Mouse (Mus musculus): Measurements from ENCODE around the gene Twf1. TPM values are rescaled to one million over a fixed set of nuclear protein-coding genes. Genes with fewer than 3 reads are reported as not detected.
A peak's percentile ranks its signal among the peaks of the same experiment; 100 is the strongest.

Twf1 gene
- polyA plus RNA-seq, 1 experiment from 2014 or later: 115 TPM

DNA sequence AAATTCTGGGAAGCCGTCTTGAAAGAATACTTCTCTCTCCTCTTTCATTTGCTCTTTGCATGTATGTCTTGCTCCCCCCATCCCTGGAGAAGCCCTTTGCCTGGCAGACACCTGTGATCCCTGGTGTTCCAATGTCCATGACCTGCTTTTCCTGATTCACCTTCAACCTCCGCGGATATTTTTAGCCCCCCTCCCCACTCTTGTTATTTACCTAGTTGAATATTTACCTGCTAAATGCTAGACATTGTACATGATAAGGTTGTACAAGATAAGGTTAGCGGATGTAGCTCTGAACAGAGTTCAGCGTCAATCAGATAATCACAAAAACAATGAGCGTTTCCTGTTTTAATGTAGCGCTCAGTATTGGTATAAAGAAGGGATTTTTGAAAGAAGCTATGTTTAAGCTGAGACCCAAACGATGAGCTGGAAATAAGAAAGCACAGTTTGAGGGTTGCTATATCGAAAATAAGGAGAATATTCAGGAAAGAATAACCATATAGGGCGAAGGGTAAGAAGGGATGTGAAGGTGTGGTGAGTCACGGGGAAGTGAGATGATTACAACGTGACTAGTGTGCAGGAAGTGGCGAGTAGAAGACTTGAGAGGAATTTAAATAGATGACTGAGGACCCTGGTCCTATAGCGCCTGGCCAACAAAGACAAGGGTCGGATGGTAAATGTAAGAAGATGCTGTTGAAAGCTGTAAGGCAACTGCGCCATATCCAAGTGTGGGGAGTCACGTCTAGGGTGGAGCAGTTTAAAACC, 30.6 kb downstream of the Twf1 start:
- H3K9ac ChIP-seq (ENCODE audit: low read depth, low read length): no peak overlapping the region
- no peak for ATAC-seq (ENCODE audit: low FRiP score)
- H3K4me2 ChIP-seq (replicated peaks; ENCODE audit: low read depth, low read length): no peak overlapping the region
- H3K4me3 ChIP-seq (ENCODE audit: low read depth, low read length): no peak overlapping the region
- H3K36me3 ChIP-seq (ENCODE audit: control insufficient read depth, insufficient read depth, low read length): no peaks in the 10 kb centered on the region
- no peaks in the 10 kb centered on the region for H3K4me1 ChIP-seq (replicated peaks; ENCODE audit: control insufficient read depth, insufficient read depth, low read length)
- no peak overlapping the region for H3K27ac ChIP-seq (ENCODE audit: low read depth, low read length)
- no peaks in the 10 kb centered on the region for H3K27me3 ChIP-seq (ENCODE audit: control insufficient read depth, insufficient read depth, low read length)
- H3K9me3 ChIP-seq (ENCODE audit: control insufficient read depth, low read length): no peaks in the 10 kb centered on the region
- no peak for DNase-seq (ENCODE audit: low spot score)
- 84% methylated on average over 17 of the region's 17 CpGs for WGBS

DNA sequence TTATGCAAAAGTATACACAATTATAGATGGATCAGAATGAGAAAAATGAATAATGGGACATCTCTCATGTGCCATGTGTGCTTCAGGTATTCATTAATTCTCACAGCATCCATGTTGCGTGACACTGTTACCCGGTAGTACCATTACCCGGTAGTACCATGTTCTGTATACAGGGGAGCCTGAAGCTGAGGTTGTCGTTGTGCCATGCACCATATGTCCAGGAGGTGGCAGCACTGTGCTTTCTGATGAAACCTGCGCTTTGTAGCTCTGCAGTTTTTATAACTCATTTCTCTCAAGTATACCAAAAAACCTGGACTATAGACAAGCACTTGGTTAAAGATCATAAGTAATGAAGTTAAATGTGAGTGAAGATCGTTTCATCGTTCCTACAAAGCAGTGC, 32.2 kb downstream of the Twf1 start:
- Histone ChIP-seq H3K4me1 (replicated peaks; ENCODE audit: control insufficient read depth, insufficient read depth, low read length) (no peaks in the 10 kb centered on the region), H3K4me2 (replicated peaks; ENCODE audit: low read depth, low read length) (no peak overlapping the region), H3K4me3 (ENCODE audit: low read depth, low read length) (no peak overlapping the region), H3K27me3 (ENCODE audit: control insufficient read depth, insufficient read depth, low read length) (no peaks in the 10 kb centered on the region), H3K27ac (ENCODE audit: low read depth, low read length) (no peak overlapping the region), H3K9ac (ENCODE audit: low read depth, low read length) (no peak overlapping the region), H3K36me3 (ENCODE audit: control insufficient read depth, insufficient read depth, low read length) (no peaks in the 10 kb centered on the region), H3K9me3 (ENCODE audit: control insufficient read depth, low read length) (no peaks in the 10 kb centered on the region)
- 0 out of 2 replicates have a peak, but pooled peaks have one; percentile 43 for ATAC-seq (ENCODE audit: low FRiP score)
- peak; percentile 91 for DNase-seq (ENCODE audit: low spot score)
- WGBS: 25% methylated on average over 7 of the region's 7 CpGs

DNA sequence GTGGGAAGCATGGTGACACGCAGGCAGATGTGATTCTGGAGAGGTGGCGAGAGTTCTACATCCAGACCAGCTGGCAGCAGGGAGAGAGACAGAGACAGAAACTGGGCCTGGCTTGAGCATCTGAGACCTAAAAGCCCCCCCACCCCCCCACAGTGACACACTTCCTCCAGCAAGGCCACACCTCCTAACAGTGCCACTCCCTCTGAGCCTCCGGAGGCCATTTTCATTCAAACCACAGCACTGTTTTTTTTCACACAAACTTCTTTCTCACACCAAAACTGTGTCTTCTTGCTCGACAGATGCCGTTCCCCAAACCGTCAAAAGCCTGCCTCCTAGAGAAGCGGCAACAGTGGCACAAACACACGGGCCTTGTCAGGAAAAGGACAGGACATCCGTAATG, 36.2 kb downstream of the Twf1 start:
- Histone ChIP-seq H3K9me3 (ENCODE audit: control insufficient read depth, low read length) (no peaks in the 10 kb centered on the region), H3K4me3 (ENCODE audit: low read depth, low read length) (no peak overlapping the region), H3K4me1 (replicated peaks; ENCODE audit: control insufficient read depth, insufficient read depth, low read length) (no peaks in the 10 kb centered on the region), H3K4me2 (replicated peaks; ENCODE audit: low read depth, low read length) (no peak overlapping the region), H3K27me3 (ENCODE audit: control insufficient read depth, insufficient read depth, low read length) (no peaks in the 10 kb centered on the region), H3K9ac (ENCODE audit: low read depth, low read length) (no peak overlapping the region), H3K27ac (ENCODE audit: low read depth, low read length) (no peak overlapping the region), H3K36me3 (ENCODE audit: control insufficient read depth, insufficient read depth, low read length) (no peaks in the 10 kb centered on the region)
- 92% methylated on average over 9 of the region's 9 CpGs for WGBS
- no peak for ATAC-seq (ENCODE audit: low FRiP score)
- no peak for DNase-seq (ENCODE audit: low spot score)

DNA sequence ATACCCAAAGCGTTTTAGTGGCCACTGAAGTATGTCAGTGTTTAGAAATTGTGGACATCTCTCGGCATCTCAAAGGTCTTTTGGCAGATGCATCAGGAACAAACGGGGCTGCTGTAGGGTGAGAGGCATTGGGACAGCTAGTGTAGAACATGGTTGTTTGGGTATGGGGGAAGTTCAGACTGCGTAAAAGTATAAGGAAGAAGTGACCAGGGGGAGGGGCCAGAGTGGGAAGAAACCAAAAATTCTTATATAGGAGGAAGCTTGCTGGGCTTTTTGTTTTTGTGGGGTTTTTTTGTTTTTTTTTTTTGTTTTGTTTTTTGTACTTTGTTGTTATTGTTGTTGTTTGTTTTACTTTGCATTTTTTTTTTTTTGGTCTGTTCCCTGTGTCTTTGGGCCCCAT, 44.8 kb downstream of the Twf1 start:
- no peak overlapping the region for H3K4me3 ChIP-seq (ENCODE audit: low read depth, low read length)
- DNase-seq (ENCODE audit: low spot score): no peak
- no peak overlapping the region for H3K4me2 ChIP-seq (replicated peaks; ENCODE audit: low read depth, low read length)
- H3K36me3 ChIP-seq (ENCODE audit: control insufficient read depth, insufficient read depth, low read length): no peaks in the 10 kb centered on the region
- WGBS: 88% methylated on average over 4 of the region's 4 CpGs
- H3K9ac ChIP-seq (ENCODE audit: low read depth, low read length): no peak overlapping the region
- no peaks in the 10 kb centered on the region for H3K27me3 ChIP-seq (ENCODE audit: control insufficient read depth, insufficient read depth, low read length)
- H3K27ac ChIP-seq (ENCODE audit: low read depth, low read length): no peak overlapping the region
- 0 out of 2 replicates have a peak, but pooled peaks cover 2% of the 10 kb centered on the region for H3K4me1 ChIP-seq (replicated peaks; ENCODE audit: control insufficient read depth, insufficient read depth, low read length)
- no peak for ATAC-seq (ENCODE audit: low FRiP score)
- H3K9me3 ChIP-seq (ENCODE audit: control insufficient read depth, low read length): no peaks in the 10 kb centered on the region

DNA sequence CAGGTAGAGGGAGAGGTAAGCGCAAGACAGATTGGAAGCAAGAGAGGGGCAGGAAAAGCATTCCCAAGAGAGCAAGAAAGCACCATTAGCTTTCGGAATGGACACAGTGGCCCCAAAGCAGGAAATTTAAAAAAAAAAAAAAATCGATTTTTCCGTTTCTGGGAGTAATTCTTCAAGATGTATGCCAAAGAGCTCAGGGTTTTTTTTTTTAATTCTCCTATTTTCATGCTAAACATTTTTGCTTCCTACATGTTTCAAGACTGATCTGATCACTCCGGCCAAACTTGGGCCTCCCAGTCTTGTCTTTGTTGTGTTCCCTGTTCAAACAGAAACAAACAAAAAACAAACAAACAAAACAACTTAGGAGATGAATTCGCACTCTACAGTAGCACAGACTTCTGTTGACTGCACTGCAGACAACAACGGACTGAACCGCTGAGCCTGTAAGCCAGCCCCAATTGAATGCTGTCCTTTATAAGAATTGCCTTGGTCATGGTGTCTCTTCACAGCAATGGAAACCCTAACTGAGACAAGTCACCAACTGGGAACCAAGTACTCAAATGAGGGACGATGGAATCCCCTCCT, 45.5 kb downstream of the Twf1 start:
- Histone ChIP-seq H3K27ac (ENCODE audit: low read depth, low read length) (no peak overlapping the region), H3K4me1 (replicated peaks; ENCODE audit: control insufficient read depth, insufficient read depth, low read length) (0 out of 2 replicates have a peak, but pooled peaks cover 2% of the 10 kb centered on the region), H3K27me3 (ENCODE audit: control insufficient read depth, insufficient read depth, low read length) (no peaks in the 10 kb centered on the region), H3K4me3 (ENCODE audit: low read depth, low read length) (peak overlapping the region; percentile 62), H3K9ac (ENCODE audit: low read depth, low read length) (peak overlapping the region; percentile 46), H3K36me3 (ENCODE audit: control insufficient read depth, insufficient read depth, low read length) (no peaks in the 10 kb centered on the region), H3K9me3 (ENCODE audit: control insufficient read depth, low read length) (no peaks in the 10 kb centered on the region), H3K4me2 (replicated peaks; ENCODE audit: low read depth, low read length) (peak overlapping the region; percentile 63)
- no peak for ATAC-seq (ENCODE audit: low FRiP score)
- WGBS: 48% methylated on average over 9 of the region's 9 CpGs
- DNase-seq (ENCODE audit: low spot score): no peak

DNA sequence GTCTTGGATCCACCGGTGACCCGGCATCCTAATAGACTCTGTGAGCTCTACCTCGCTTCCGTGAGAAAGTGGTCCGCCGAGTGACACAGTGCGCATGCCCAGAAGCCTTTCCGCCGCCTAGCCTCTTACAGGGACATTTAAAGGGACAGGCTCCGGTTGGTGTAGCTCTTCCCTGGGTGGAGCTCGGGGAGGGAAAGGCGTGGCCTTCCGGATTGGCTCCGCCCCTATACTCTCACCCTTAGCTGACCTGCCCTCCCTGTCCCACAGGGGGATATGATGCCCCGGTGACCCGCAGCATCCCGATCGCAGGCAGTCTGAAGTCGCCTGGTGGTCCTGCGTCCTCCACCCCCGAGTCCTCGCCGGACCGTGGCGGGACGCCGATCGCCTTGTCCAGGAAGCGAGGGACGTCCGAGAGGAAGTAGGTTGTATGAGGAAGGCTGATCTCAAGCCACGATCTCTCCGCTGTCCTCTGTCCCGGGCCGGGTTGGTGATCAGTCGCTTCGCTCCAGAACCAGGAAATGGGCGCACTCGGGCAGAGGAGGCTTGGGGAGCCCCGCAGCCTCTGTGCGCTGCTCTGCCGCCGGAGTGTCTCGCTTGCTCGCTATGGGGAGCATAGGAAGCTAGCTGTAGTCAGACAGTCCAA, 46.2 kb downstream of the Twf1 start, which contains the start of the genes Pus7l and Irak4:
TSS of gene Pus7l (minus strand) at position 139 of the 643 bp plus-strand sequence.
TSS of gene Irak4 (plus strand) at position 235 of the 643 bp plus-strand sequence.
- peak; percentile 99 for ATAC-seq (ENCODE audit: low FRiP score)
- Histone ChIP-seq H3K9ac (ENCODE audit: low read depth, low read length) (peak within 1 kb of the TSS; percentile 58), H3K4me1 (replicated peaks; ENCODE audit: control insufficient read depth, insufficient read depth, low read length) (0 out of 2 replicates have a peak, but pooled peaks cover 2% of the 10 kb centered on the region), H3K27me3 (ENCODE audit: control insufficient read depth, insufficient read depth, low read length) (no peaks in the 10 kb centered on the region), H3K36me3 (ENCODE audit: control insufficient read depth, insufficient read depth, low read length) (no peaks in the 10 kb centered on the region), H3K4me2 (replicated peaks; ENCODE audit: low read depth, low read length) (peak within 1 kb of the TSS; percentile 63), H3K9me3 (ENCODE audit: control insufficient read depth, low read length) (no peaks in the 10 kb centered on the region), H3K4me3 (ENCODE audit: low read depth, low read length) (peak within 1 kb of the TSS; percentile 62), H3K27ac (ENCODE audit: low read depth, low read length) (no peak within 1 kb of the TSS)
- under 1% methylated on average over 45 of the region's 45 CpGs for WGBS
- peak; percentile 96 for DNase-seq (ENCODE audit: low spot score)

DNA sequence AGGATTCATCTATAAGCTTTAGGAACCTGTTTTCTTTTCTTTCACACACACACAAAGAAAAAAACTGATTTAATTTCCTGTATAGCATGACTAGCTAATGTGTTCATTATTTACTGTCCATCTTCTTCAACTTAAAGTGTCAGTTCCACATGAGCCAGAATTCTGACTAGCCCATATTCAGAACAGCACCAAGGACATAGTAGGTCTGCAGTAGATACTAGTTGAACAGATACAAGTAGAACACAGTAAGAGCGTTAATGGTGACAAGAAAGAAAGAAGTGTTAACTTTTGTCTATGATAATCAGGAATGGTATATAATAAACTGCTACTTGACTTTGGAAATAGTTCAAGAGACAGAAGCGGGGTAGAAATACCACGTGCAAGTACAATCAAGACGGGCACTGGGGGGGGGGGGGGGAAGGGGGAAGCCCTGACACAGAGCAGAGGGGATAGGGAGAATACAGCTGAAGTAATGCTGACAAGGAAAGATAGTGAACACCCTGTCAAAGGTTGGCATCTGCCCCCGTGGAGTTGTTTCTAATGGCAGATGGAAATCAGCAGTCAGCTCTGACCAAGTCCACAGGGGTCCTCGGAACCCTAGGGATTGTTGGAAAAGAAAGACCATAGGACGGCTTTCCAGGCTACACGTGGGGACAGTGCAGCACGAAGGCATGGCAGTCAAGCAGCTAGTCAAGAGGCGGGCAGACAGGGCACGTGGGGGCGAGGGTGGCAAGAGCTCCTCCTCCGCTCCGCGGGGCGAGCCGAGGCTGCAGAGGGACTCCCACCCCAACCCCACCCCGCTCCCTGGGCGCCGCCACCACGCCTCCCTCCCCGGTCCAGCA, 46.9 kb downstream of the Twf1 start:
- no peak overlapping the region for H3K27ac ChIP-seq (ENCODE audit: low read depth, low read length)

DNA sequence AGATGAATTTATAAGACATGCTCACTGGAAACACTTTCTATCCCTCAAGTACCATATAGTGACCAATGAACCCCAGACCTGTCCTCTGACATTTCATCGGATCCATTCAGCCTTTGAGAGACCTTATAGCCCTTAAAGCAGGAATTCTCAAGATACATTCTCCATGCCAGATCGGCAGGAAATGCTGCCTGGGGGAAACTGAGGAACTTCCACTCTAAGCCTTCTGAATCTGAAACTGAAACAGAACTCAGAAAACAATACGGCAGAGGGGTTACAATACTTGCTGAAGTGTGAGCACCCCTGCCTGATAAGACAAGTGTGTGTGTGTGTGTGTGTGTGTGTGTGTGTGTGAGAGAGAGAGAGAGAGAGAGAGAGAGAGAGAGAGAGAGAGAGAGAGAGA, 50.4 kb downstream of the Twf1 start:
- Histone ChIP-seq H3K27me3 (ENCODE audit: control insufficient read depth, insufficient read depth, low read length) (no peaks in the 10 kb centered on the region), H3K9me3 (ENCODE audit: control insufficient read depth, low read length) (no peaks in the 10 kb centered on the region), H3K27ac (ENCODE audit: low read depth, low read length) (no peak overlapping the region), H3K4me1 (replicated peaks; ENCODE audit: control insufficient read depth, insufficient read depth, low read length) (0 out of 2 replicates have a peak, but pooled peaks cover 2% of the 10 kb centered on the region), H3K36me3 (ENCODE audit: control insufficient read depth, insufficient read depth, low read length) (no peaks in the 10 kb centered on the region), H3K4me2 (replicated peaks; ENCODE audit: low read depth, low read length) (no peak overlapping the region), H3K4me3 (ENCODE audit: low read depth, low read length) (no peak overlapping the region), H3K9ac (ENCODE audit: low read depth, low read length) (no peak overlapping the region)
- ATAC-seq (ENCODE audit: low FRiP score) (no peak), DNase-seq (ENCODE audit: low spot score) (no peak)
- WGBS: 93% methylated on average over 3 of the region's 3 CpGs

More for the DNA sequence above, 46.9 kb downstream of the Twf1 start:
- Histone ChIP-seq H3K9me3 (ENCODE audit: control insufficient read depth, low read length) (no peaks in the 10 kb centered on the region), H3K9ac (ENCODE audit: low read depth, low read length) (peak overlapping the region; percentile 58), H3K4me3 (ENCODE audit: low read depth, low read length) (peak overlapping the region; percentile 62), H3K36me3 (ENCODE audit: control insufficient read depth, insufficient read depth, low read length) (no peaks in the 10 kb centered on the region), H3K4me1 (replicated peaks; ENCODE audit: control insufficient read depth, insufficient read depth, low read length) (0 out of 2 replicates have a peak, but pooled peaks cover 2% of the 10 kb centered on the region), H3K27me3 (ENCODE audit: control insufficient read depth, insufficient read depth, low read length) (no peaks in the 10 kb centered on the region), H3K4me2 (replicated peaks; ENCODE audit: low read depth, low read length) (peak overlapping the region; percentile 63)
- 15% methylated on average over 21 of the region's 22 CpGs for WGBS
- ATAC-seq (ENCODE audit: low FRiP score): peak; percentile 91
- DNase-seq (ENCODE audit: low spot score): no peak

All from hindbrain, embryonic 11.5 days (tissue).